Mouse (Mus musculus) monocyte, adult 5-6 weeks (primary cell): ENCODE results near the gene Gnaz. TPM values are rescaled to one million over a fixed set of nuclear protein-coding genes. Genes with fewer than 3 reads are reported as not detected.

Experiments used
- ATAC-seq: fragments of 153-309, 156-312 bp; replicated peaks from 2 replicates; pipeline ENCODE4 v1.8.0; 2017; ENCODE audit warnings: mild to moderate bottlenecking; ENCODE audit not compliant: low TSS enrichment, insufficient number of reproducible peaks, severe bottlenecking, poor library complexity, low FRiP score
- total RNA-seq: library from RNA; stranded (forward); fragments of 200-1000, 200-491, 200-594 nt; gene quantifications from 3 replicates; pipeline ENCODE4 v1.2.3, GENCODE M21; 2017

Gene Gnaz
- total RNA-seq: 0.19 to 4.5 TPM in 2 of 3 replicates, not detected in the other

GRCm38 (mm10) chr10:74966850-74967451 is at the start of gene Gnaz:
TSS of gene Gnaz (plus strand) at chr10:74967177.
- peak; percentile 65; the same call in 1 of the 2 replicates for ATAC-seq

DNA sequence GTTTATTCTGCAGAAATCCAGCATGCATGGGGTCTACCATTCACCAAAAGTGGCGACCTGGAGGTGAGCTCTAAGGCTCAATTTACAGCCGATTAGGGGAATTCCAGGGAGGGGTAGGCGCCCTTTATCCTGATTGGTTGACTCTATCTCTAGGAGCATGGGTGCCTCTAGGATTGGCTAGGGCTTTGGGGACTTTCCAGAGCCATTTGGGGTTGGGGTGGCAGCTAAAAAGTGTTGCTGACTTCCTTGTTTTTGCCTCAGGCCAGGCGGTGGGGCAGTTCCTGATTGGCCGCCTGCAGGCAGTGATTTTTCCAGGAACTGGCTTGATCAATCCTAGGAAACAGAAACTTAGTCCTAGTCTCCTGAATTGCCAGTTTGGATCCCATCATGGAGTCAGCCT is 47.7 kb upstream of the Gnaz start:
- no peak for ATAC-seq

DNA sequence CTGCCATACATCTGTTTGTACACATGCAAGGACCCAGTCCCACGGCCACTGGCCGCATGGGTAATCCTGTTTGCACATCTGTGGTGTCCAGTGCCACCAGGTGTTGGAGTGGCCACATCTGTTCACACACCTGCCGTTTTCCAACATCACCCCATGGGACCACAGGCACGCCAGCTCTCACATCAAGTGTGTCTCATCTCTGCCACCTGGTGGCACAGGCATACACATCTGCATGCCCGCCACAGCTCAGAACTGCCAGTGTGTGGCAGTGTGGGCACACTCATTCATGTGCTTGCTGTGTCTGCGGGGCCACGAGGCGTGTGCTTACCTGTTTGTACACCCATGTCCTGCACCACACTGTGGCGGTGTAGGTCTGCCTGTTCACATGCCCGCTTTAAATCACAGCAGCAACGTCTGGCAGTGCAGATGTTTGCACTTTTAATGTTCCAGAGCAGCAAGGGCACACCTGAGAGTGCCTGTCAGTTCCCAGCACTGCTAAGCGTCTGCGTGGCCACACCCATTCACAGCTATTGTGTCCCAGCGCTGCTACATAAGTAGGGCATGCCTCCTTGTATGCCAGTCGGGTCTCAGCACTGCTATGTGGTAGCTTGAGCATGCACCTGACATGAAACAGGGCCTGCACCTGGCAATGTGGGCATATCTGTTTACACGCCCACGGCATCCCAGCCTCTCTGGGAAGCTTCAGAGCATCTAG is 46.0 kb upstream of the Gnaz start:
- peak; percentile 16; the same call in 1 of the 2 replicates for ATAC-seq

DNA sequence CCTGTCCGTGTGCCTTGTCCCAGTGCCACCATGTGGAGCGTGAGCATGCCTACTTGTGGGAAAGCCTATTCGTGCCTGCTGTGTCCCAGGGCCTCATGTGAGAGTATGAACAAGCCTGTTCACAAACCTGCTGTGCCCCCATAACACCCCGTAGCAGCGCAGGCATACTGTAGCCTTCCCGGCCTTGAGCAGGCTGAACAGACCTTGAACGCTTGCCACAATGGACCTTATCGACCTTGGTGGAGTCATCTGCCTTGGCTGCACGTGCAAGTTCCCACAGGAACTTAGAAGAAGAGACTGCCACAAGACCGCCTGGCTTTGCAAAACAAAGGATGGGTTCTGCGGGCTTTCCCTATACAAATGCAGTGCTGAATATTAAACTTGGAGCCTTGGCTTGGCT is 45.4 kb upstream of the Gnaz start:
- no peak for ATAC-seq

DNA sequence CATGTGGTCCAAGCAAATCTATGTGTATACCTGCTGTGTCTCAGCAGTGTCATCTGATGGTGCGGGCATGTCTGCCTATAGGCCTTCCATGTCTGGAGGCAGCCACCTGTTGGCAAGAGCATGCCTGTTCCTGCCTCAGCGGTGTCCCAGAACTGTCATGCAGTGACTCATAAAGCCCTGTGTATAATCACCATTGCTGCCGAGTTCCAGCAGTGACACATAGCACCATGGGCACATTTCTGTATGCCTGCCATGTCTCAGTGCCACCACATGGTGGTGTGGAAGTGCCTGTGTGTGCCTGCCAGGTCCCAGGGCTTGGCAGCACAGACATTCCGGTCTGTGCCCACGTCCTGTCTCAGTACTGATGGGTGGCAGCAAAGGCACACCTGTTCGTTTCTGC is 44.2 kb upstream of the Gnaz start:
- ATAC-seq: no peak

- no peak for ATAC-seq
Measured at GRCm38 (mm10) chr10:74924274-74924673, 42.7 kb upstream of the Gnaz start.

GRCm38 (mm10) chr10:74925324-74925723 is 41.7 kb upstream of the Gnaz start:
- no peak for ATAC-seq

DNA sequence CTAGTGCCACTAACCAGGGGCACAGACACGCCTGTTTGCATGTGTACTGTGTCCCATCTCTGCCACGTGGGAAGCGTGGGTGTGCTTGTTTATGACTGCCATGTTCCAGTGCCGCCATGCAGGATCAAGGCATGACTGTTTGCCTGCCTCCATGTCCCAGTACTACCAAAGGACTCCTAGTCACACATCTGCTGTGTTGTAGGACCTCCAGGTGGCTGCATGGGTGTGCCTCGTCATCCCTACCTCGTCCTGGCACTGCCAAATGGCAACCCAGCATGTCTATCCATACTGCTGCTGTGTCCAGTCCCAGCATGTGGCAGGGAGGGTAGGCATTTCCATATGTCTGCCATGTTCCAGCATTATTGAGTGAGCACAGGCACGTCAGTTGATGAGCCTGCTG is 38.7 kb upstream of the Gnaz start:
- ATAC-seq: no peak

- ATAC-seq: no peak
Measured at GRCm38 (mm10) chr10:74929578-74929977, 37.4 kb upstream of the Gnaz start.

DNA sequence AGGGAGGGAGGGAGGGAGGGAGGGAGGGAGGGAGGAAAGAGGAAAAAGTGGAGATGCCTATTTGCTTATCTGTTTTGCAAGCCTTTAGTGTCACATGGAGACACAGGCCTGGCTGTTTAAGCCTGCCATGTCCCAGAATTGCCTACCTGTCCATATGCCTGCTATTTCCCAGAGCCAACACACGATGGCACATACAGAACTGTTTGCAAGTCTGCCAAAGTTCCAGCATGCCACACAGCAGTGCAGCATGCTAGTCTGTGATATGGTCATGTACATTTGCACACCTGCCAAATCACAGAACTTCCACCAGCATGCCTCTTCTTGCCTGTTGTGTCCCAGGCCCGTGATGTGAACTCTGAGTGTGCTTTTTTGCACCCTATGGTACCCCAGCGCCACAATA is 36.4 kb upstream of the Gnaz start:
- ATAC-seq: no peak

- no peak for ATAC-seq
Measured at GRCm38 (mm10) chr10:74931631-74932030, 35.3 kb upstream of the Gnaz start.

DNA sequence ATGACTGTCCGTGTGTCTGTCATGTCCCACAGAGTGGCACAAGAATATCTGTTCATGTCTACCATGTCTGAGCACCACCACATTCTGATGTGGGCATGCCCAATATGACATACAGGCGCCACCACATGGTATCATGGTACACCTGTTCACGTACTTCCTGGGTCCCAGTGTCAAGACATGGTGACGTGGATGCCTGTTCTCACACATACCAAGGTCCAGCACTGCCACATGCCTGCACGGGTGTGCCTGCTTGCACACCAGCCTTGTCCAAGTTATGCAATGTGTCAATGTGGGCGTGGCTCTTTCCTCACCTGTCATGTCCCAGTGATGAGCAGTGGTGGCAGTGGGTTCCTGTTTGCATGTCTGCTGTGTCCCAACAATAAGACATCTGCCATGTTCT is 34.5 kb upstream of the Gnaz start:
- ATAC-seq: no peak

DNA sequence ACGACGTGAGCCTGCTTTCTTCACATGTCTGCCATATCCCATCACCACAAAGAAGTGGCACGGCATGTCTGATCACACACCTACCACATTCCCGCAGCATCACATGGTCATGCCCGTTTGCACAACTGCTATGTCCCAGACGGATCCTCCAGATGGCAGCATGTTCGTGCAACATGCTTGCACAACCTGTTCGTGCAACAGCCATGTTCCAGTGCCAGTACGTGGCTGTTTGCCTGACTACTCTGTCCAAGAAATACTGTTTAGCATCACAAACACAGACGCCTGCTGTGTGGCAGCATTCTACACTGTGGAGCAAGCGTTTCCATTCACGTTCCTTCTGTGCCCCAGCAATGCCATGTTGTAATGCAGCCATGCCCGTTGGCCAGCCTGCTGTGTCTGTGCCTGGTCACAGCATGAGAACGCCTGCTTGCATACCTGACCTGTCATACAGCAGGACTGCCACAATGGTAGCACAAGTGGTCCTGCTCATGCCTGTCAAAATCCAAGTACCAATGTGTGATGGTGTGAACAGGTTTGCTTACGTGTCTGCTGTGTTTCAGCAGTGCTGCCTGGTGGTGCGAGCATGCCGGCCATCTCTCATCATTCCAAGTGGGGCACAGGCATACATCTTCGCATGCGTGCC is 33.3 kb upstream of the Gnaz start:
- ATAC-seq: no peak

- ATAC-seq: no peak
Measured at GRCm38 (mm10) chr10:74934521-74934920, 32.5 kb upstream of the Gnaz start.

DNA sequence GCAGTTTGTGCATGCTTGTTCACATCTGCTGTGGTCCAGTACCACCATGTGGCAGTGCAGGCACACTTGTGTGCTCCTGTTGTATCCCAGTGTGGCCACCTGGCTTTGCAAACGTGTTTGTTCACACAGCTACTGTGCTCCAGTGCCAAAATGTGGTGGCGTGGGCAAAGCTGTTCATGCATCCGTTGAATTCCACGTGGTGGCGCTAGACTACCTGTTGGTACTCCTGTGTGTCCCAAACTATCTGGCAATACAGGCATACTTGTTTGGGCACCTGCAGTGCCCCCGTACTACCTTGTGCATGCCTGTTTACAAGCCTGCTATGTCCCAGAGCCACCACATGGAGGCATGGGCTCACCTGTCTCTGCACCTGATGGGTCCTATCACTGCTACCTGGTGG is 32.0 kb upstream of the Gnaz start:
- no peak for ATAC-seq

DNA sequence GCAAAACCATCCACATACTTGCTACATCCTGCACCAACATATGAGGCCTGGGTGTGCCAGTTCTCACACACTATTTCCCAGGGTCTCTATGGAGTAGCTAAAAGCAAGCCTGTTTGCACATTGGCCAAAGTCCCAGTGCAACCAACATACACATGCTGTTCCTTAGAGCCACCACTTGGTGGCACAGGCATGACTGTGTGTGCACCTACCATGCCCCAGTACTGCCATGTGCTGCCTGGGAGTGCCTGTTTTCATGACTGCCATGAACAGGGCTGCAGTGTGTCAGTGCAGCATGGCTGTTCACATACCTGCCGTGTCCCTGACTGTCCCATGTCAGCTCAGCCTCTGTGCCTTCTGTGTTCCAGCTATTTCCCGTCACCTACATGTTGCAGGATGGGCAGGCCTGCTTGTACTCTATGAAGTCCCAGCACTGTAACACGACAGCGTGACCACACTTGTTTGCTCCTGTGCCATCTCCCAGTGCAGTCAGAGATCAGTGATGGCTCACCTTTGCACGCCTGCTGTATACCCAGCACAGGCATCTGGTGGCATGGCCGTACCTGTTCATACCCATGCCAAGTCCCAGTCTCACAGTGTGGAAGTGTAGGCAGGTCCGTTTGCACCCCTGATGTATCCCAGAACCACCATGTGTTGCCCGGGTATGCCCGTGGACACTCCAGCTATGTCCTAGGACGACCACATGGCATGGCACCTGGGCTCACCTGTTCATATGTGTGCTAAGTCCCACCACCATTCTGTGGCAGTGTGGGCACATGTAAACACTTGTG is 29.8 kb upstream of the Gnaz start:
- ATAC-seq: no peak

- no peak for ATAC-seq
Measured at GRCm38 (mm10) chr10:74938410-74938809, 28.6 kb upstream of the Gnaz start.

- no peak for ATAC-seq
Measured at GRCm38 (mm10) chr10:74939300-74939699, 27.7 kb upstream of the Gnaz start.

DNA sequence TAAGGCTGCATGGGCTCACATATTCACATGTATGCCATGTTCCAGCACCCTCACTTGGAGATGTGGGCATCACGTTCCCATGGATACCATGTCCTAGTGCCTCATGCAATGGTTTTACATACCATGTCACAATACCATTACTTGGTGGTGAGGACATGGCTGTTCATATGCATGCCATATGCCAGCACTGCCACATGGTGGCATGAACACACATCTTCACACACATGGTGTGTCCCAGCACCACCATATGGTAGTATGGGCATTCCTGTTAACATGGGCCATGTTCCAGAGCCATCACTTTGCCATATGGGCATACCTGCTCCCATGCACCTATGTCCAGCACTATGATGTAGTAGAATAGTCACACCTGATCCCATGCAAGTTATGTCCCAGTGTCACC is 26.2 kb upstream of the Gnaz start:
- ATAC-seq: no peak
